Mouse (Mus musculus): ENCODE measurements around the gene Rab13. TPM values are rescaled to one million over a fixed set of nuclear protein-coding genes. Genes with fewer than 3 reads are reported as not detected.

The Rab13 gene
- polyA plus RNA-seq, 1 experiment from 2014 or later: 10.2 TPM

GRCm38 (mm10) chr3:90263121-90263771, 49.8 kb downstream of the Rab13 start:
- peaks cover 56% of the 10 kb centered on the region for H3K36me3 ChIP-seq (ENCODE audit: control insufficient read depth, insufficient read depth, low read length)
- 91% methylated on average over 5 of the region's 5 CpGs for WGBS
- H3K4me3 ChIP-seq (ENCODE audit: low read depth, low read length): no peak overlapping the region
- ATAC-seq (replicated peaks; ENCODE audit: low FRiP score, low TSS enrichment, low read depth) (no peak), DNase-seq (ENCODE audit: low spot score) (no peak)
- no peaks in the 10 kb centered on the region for H3K9me3 ChIP-seq (ENCODE audit: control insufficient read depth, low read length)
- no peak overlapping the region for H3K9ac ChIP-seq (ENCODE audit: low read length)
- no peak overlapping the region for H3K27ac ChIP-seq (ENCODE audit: low read depth)
- no peaks in the 10 kb centered on the region for H3K27me3 ChIP-seq (replicated peaks; ENCODE audit: control insufficient read depth, insufficient read depth, low read length)
- peaks cover 10% of the 10 kb centered on the region for H3K4me1 ChIP-seq (replicated peaks; ENCODE audit: control insufficient read depth, insufficient read depth, low read length)
- no peak overlapping the region for H3K4me2 ChIP-seq (ENCODE audit: low read length)

DNA sequence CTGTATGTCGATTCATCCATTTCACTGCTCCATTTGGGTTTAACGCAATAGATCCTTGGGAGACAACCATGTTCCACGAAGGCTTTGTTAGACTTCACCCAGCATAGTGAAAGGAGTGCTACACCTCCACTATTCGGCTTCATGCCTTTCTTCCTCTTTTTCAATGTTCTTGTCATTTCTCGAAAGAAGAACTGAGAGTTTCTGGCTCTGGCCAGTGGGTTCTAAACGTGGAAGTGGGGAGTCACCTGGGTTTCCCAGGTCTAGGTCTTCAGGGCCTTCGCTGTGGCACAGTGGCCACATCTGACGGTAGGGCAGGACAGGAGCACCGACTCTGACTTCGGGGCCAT, 51.2 kb downstream of the Rab13 start:
- Histone ChIP-seq H3K27ac (ENCODE audit: low read depth) (peak overlapping the region; percentile 97; the same call in 1 of the 2 replicates), H3K4me2 (ENCODE audit: low read length) (peak overlapping the region; percentile 79)
- WGBS: 31% methylated on average over 10 of the region's 10 CpGs

DNA sequence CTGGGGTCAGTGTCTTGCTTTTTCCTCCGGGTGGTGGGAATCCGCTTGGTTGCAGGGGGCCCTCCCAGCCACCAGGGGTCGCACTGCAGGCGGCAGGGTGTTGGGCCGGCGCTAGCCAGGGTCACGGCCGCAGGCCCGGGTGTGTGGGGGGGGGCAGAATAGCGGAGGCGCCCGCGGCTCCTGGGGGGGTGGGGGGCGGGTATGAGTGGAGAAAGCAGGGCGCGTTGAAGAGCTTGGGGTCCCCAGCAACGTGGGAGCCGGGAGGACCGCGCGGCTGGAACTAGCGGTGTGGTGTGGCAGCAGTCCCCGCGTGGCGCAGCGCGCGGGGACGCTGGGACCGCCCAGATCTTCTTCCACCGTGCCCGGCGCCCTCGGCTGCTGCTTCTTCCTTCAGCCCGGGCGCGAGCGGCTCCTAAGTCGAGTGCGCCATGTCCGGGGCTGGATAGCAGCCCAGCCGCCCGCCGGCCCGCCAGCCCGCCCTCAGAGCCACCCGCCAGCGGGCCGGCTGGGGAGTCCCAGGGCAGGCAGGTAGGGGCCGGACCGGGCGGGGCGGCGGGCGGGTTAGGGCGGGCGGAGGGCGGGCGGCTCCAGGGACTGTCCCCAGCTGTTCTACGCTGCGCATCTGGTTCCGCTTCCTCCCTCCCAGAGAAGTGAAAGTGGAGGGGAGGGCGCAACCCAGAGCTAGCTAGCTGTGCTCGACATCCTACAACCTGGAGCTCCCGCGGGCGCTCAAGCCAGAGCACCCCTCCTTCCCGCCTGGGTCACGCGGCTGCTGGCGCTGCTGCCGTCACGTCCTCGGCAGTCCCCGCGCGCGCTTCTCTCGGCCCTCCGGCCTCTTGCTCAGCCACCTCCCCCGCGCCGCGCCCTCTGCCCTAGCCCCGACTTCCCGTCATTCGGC, 51.8 kb downstream of the Rab13 start, which contains the start of gene Dennd4b:
Gene Dennd4b, plus strand, starts transcription at position 152 of the 898 bp plus-strand sequence.
- H3K4me3 ChIP-seq (ENCODE audit: low read depth, low read length): peak within 1 kb of the TSS; percentile 78
- H3K9me3 ChIP-seq (ENCODE audit: control insufficient read depth, low read length): no peaks in the 10 kb centered on the region
- WGBS: under 1% methylated on average over 71 of the region's 87 CpGs
- H3K4me1 ChIP-seq (replicated peaks; ENCODE audit: control insufficient read depth, insufficient read depth, low read length): peaks cover 10% of the 10 kb centered on the region
- peak within 1 kb of the TSS; percentile 86 for H3K9ac ChIP-seq (ENCODE audit: low read length)
- peak within 1 kb of the TSS; percentile 97 for H3K27ac ChIP-seq (ENCODE audit: low read depth)
- H3K4me2 ChIP-seq (ENCODE audit: low read length): peak within 1 kb of the TSS; percentile 79
- H3K36me3 ChIP-seq (ENCODE audit: control insufficient read depth, insufficient read depth, low read length): peaks cover 46% of the 10 kb centered on the region
- H3K27me3 ChIP-seq (replicated peaks; ENCODE audit: control insufficient read depth, insufficient read depth, low read length): no peaks in the 10 kb centered on the region
- DNase-seq (ENCODE audit: low spot score) (peak; percentile 96), ATAC-seq (replicated peaks; ENCODE audit: low FRiP score, low TSS enrichment, low read depth) (peak; percentile 92)

More for the DNA sequence above, 51.2 kb downstream of the Rab13 start:
- DNase-seq (ENCODE audit: low spot score): no peak
- Histone ChIP-seq H3K36me3 (ENCODE audit: control insufficient read depth, insufficient read depth, low read length) (peaks cover 47% of the 10 kb centered on the region), H3K27me3 (replicated peaks; ENCODE audit: control insufficient read depth, insufficient read depth, low read length) (no peaks in the 10 kb centered on the region), H3K9me3 (ENCODE audit: control insufficient read depth, low read length) (no peaks in the 10 kb centered on the region), H3K9ac (ENCODE audit: low read length) (peak overlapping the region; percentile 86; the same call in 1 of the 2 replicates), H3K4me1 (replicated peaks; ENCODE audit: control insufficient read depth, insufficient read depth, low read length) (peaks cover 10% of the 10 kb centered on the region), H3K4me3 (ENCODE audit: low read depth, low read length) (peak overlapping the region; percentile 78)
- ATAC-seq (replicated peaks; ENCODE audit: low FRiP score, low TSS enrichment, low read depth): no peak

- Histone ChIP-seq H3K36me3 (ENCODE audit: control insufficient read depth, insufficient read depth, low read length) (peaks cover 46% of the 10 kb centered on the region), H3K9ac (ENCODE audit: low read length) (peak overlapping the region; percentile 86), H3K4me3 (ENCODE audit: low read depth, low read length) (peak overlapping the region; percentile 78), H3K4me1 (replicated peaks; ENCODE audit: control insufficient read depth, insufficient read depth, low read length) (peaks cover 10% of the 10 kb centered on the region), H3K9me3 (ENCODE audit: control insufficient read depth, low read length) (no peaks in the 10 kb centered on the region), H3K27me3 (replicated peaks; ENCODE audit: control insufficient read depth, insufficient read depth, low read length) (no peaks in the 10 kb centered on the region), H3K4me2 (ENCODE audit: low read length) (peak overlapping the region; percentile 79), H3K27ac (ENCODE audit: low read depth) (peak overlapping the region; percentile 97)
- DNase-seq (ENCODE audit: low spot score): peak; percentile 53
- ATAC-seq (replicated peaks; ENCODE audit: low FRiP score, low TSS enrichment, low read depth): peak; percentile 36
- 24% methylated on average over 16 of the region's 16 CpGs for WGBS
Measured at GRCm38 (mm10) chr3:90265932-90266741, 52.6 kb downstream of the Rab13 start.

GRCm38 (mm10) chr3:90266901-90267775, 53.6 kb downstream of the Rab13 start:
- Histone ChIP-seq H3K9ac (ENCODE audit: low read length) (0 out of 2 replicates have a peak overlapping the region, but pooled peaks have one; percentile 10), H3K9me3 (ENCODE audit: control insufficient read depth, low read length) (no peaks in the 10 kb centered on the region), H3K27me3 (replicated peaks; ENCODE audit: control insufficient read depth, insufficient read depth, low read length) (no peaks in the 10 kb centered on the region), H3K4me3 (ENCODE audit: low read depth, low read length) (peak overlapping the region; percentile 78; the same call in 1 of the 2 replicates), H3K4me1 (replicated peaks; ENCODE audit: control insufficient read depth, insufficient read depth, low read length) (peaks cover 10% of the 10 kb centered on the region), H3K4me2 (ENCODE audit: low read length) (no peak overlapping the region; the same call in 1 of the 2 replicates), H3K27ac (ENCODE audit: low read depth) (peak overlapping the region; percentile 97; the same call in 1 of the 2 replicates), H3K36me3 (ENCODE audit: control insufficient read depth, insufficient read depth, low read length) (peaks cover 38% of the 10 kb centered on the region)
- DNase-seq (ENCODE audit: low spot score): no peak
- WGBS: 94% methylated on average over 20 of the region's 20 CpGs
- no peak for ATAC-seq (replicated peaks; ENCODE audit: low FRiP score, low TSS enrichment, low read depth)

GRCm38 (mm10) chr3:90268190-90268589, 54.7 kb downstream of the Rab13 start:
- H3K27ac ChIP-seq (ENCODE audit: low read depth): no peak overlapping the region
- no peak overlapping the region for H3K4me2 ChIP-seq (ENCODE audit: low read length)
- H3K9ac ChIP-seq (ENCODE audit: low read length): no peak overlapping the region
- H3K27me3 ChIP-seq (replicated peaks; ENCODE audit: control insufficient read depth, insufficient read depth, low read length): no peaks in the 10 kb centered on the region
- H3K4me3 ChIP-seq (ENCODE audit: low read depth, low read length): no peak overlapping the region
- DNase-seq (ENCODE audit: low spot score): no peak
- 90% methylated on average over 11 of the region's 11 CpGs for WGBS
- no peak for ATAC-seq (replicated peaks; ENCODE audit: low FRiP score, low TSS enrichment, low read depth)
- H3K4me1 ChIP-seq (replicated peaks; ENCODE audit: control insufficient read depth, insufficient read depth, low read length): peaks cover 10% of the 10 kb centered on the region
- peaks cover 31% of the 10 kb centered on the region for H3K36me3 ChIP-seq (ENCODE audit: control insufficient read depth, insufficient read depth, low read length)
- no peaks in the 10 kb centered on the region for H3K9me3 ChIP-seq (ENCODE audit: control insufficient read depth, low read length)

GRCm38 (mm10) chr3:90268971-90269370, 55.5 kb downstream of the Rab13 start:
- Histone ChIP-seq H3K27me3 (replicated peaks; ENCODE audit: control insufficient read depth, insufficient read depth, low read length) (no peaks in the 10 kb centered on the region), H3K4me3 (ENCODE audit: low read depth, low read length) (no peak overlapping the region), H3K4me2 (ENCODE audit: low read length) (no peak overlapping the region), H3K27ac (ENCODE audit: low read depth) (no peak overlapping the region), H3K9ac (ENCODE audit: low read length) (no peak overlapping the region), H3K9me3 (ENCODE audit: control insufficient read depth, low read length) (no peaks in the 10 kb centered on the region), H3K36me3 (ENCODE audit: control insufficient read depth, insufficient read depth, low read length) (peaks cover 30% of the 10 kb centered on the region), H3K4me1 (replicated peaks; ENCODE audit: control insufficient read depth, insufficient read depth, low read length) (peaks cover 10% of the 10 kb centered on the region)
- WGBS: 87% methylated on average over 16 of the region's 16 CpGs
- DNase-seq (ENCODE audit: low spot score): no peak
- no peak for ATAC-seq (replicated peaks; ENCODE audit: low FRiP score, low TSS enrichment, low read depth)
